Mouse (Mus musculus): ENCODE measurements at regions not wholly inside any gene's neighbourhood (a gene's known extent, or its start where the extent isn't known, plus 50 kb on each side); places are given as distances from the start of the nearest gene placed in this dataset.

DNA sequence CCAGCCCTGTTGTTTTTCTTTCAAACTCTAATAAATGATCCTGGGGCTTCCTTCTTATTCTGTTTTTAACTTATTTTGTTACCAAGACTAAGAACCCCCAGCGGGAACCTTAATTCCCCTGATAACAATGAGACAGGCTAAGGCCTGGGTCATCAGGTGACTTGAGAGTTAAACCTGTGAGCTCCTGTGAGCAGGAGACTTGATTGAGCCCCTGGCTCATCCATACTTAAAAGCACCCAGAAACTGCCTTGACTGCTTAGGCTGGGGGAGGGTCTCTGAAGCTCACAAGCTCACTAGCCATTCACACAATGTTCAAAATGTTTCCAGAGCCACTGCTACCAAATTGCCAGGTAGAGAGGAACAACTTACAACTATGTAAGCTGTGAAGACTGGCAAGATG, 109.4 kb downstream of the Hsd17b3 start:
- TF ChIP-seq POLR2A (IDR thresholded peaks at IDR 0.05; ENCODE audit: low read depth, low read length) (no peak), CTCF (conservative IDR thresholded peaks at IDR 0.05; ENCODE audit: insufficient read depth, insufficient read length, low read depth, low read length) (no peak)

Data from kidney, adult 2 months (tissue).